Mouse (Mus musculus) forebrain, embryonic 15.5 days (tissue): ENCODE measurements around the gene Stradb. TPM values are rescaled to one million over a fixed set of nuclear protein-coding genes. Genes with fewer than 3 reads are reported as not detected.

ENCODE experiments used
- ATAC-seq: fragments of 200-750 bp; cut with Nextera tagmentation; replicated peaks from 2 replicates; pipeline ENCODE4 v1.8.0; 2017; ENCODE audit warnings: mild to moderate bottlenecking, moderate TSS enrichment, moderate library complexity
- H3K27ac ChIP-seq: fragments of 300-500 bp; sonication (generic); replicated peaks from 2 replicates; pipeline ENCODE4 v1.5.1; 2015; ENCODE audit warnings: mild to moderate bottlenecking, inconsistent platforms
- H3K27me3 ChIP-seq: fragments of 300-500 bp; sonication (generic); 2 replicates; pipeline ENCODE4 v1.6.1; 2015; ENCODE audit warnings: inconsistent platforms
- H3K36me3 ChIP-seq: fragments of 300-500 bp; sonication (generic); 2 replicates; pipeline ENCODE4 v1.6.1; 2015; ENCODE audit warnings: mild to moderate bottlenecking, inconsistent platforms
- H3K4me1 ChIP-seq: fragments of 300-500 bp; sonication (generic); 2 replicates; pipeline ENCODE4 v1.6.1; 2015; ENCODE audit warnings: inconsistent platforms
- H3K4me2 ChIP-seq: fragments of 300-500 bp; sonication (generic); replicated peaks from 2 replicates; pipeline ENCODE4 v1.6.1; 2015; ENCODE audit warnings: mild to moderate bottlenecking, inconsistent platforms
- H3K4me3 ChIP-seq: fragments of 300-500 bp; sonication (generic); 2 replicates; pipeline ENCODE4 v1.5.1; 2015; ENCODE audit warnings: mild to moderate bottlenecking, inconsistent platforms
- H3K9ac ChIP-seq: fragments of 300-500 bp; sonication (generic); replicated peaks from 2 replicates; pipeline ENCODE4 v1.6.1; 2015; ENCODE audit warnings: mild to moderate bottlenecking, inconsistent platforms
- H3K9me3 ChIP-seq: fragments of 300-500 bp; sonication (generic); 2 replicates; pipeline ENCODE4 v1.6.1; 2016; ENCODE audit warnings: inconsistent platforms
- WGBS: fragments of 180-500 bp; shearing (Covaris S2); methylation state at CpG from one replicate; pipeline ENCODE4 v1.1.7; 2015; ENCODE audit warnings: mixed read lengths; 5-methylcytosine and 5-hydroxymethylcytosine counted together
- polyA plus RNA-seq: library from polyadenylated mRNA; unstranded; fragments of >200 nt; fragmentation: Nextera tagmentation; extraction: Ambion mirVana; gene quantifications from 2 replicates; pipeline ENCODE4 v1.2.1, GENCODE M21; 2015

The Stradb gene
- polyA plus RNA-seq: 99.6 and 104 TPM in 2 replicates

DNA sequence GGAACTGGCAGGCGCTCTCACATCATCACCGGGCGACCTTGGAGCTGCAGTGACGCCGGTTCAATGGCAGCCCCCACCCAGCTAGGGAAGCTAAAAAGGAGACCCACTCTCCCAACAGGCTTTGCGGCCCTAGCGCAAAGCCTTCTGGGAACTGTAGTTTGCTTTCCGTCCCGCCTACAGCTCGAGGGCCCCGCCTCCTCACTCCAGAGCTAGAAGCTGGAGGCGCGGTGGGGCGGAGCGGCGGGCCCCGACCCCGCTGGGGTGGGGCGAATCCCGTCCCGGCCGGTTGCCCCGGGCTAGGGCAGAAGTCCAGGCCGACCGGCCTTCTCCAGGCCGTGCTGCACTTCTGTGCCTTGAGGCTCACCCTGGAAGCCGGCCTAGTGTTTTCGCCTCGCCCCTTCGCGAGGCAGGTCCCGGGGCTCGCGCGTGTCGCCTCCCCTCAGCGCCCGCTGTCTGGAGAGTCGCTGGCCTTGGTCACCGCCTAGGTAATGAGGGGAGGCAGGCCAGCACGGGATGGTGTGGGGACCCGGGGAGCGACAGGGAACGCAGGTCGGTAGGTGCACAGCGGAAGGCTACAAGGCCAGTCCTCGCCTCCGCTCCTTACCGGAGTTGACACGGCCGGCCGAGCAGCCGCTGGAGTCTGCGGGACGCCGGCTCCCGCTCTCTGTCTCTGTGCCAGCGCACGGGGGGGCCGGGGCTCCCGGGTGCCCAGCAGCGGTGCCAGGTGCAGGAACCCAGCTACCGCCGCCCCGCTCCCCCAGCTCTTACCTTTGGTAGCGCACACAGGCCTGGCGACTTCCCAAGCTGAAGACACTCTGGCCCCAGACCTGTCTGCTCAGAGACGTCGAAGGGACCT, at the start of gene Stradb, which contains the start of gene Trak2:
Stradb (plus strand) TSS at position 157 of the 856 bp plus-strand sequence.
Trak2 (minus strand) TSS at position 65 of the 856 bp plus-strand sequence.
- no peaks in the 10 kb centered on the region for H3K9me3 ChIP-seq
- H3K4me3 ChIP-seq: peak within 1 kb of the TSS; percentile 77
- peaks cover 51% of the 10 kb centered on the region for H3K4me1 ChIP-seq
- H3K27ac ChIP-seq: peak within 1 kb of the TSS; percentile 86
- 0% methylated on average over 68 of the region's 69 CpGs for WGBS
- ATAC-seq: peak; percentile 97
- peaks cover 9% of the 10 kb centered on the region; the same call in 1 of the 2 replicates for H3K36me3 ChIP-seq
- no peaks in the 10 kb centered on the region for H3K27me3 ChIP-seq
- peak within 1 kb of the TSS; percentile 81 for H3K9ac ChIP-seq
- H3K4me2 ChIP-seq: peak within 1 kb of the TSS; percentile 62

DNA sequence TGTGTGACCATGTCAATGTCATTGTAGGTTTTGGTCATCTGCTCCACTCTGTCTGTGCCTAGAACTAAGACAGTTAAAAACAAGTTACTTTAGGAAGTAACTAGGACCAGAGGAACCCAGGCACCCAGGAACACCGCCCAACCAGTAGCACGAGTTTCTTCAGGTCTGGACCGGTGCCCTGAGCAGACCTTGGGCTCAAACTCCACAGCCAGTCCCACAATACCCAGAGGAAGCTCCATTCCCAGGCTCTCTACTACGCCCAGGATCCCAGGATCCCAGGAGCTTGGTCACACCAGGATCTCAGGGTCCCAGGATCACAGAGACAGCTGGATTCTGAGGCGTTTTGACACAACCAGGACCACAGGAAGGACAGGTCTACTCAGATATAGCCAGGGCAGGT, 46.7 kb upstream of the Stradb start:
- H3K27ac ChIP-seq: no peak overlapping the region
- no peak overlapping the region for H3K4me3 ChIP-seq
- no peaks in the 10 kb centered on the region for H3K4me1 ChIP-seq
- H3K9ac ChIP-seq: no peak overlapping the region
- 93% methylated on average over 5 of the region's 5 CpGs for WGBS
- peaks cover 19% of the 10 kb centered on the region for H3K36me3 ChIP-seq
- H3K9me3 ChIP-seq: no peaks in the 10 kb centered on the region
- no peaks in the 10 kb centered on the region for H3K27me3 ChIP-seq
- no peak overlapping the region for H3K4me2 ChIP-seq
- ATAC-seq: no peak

DNA sequence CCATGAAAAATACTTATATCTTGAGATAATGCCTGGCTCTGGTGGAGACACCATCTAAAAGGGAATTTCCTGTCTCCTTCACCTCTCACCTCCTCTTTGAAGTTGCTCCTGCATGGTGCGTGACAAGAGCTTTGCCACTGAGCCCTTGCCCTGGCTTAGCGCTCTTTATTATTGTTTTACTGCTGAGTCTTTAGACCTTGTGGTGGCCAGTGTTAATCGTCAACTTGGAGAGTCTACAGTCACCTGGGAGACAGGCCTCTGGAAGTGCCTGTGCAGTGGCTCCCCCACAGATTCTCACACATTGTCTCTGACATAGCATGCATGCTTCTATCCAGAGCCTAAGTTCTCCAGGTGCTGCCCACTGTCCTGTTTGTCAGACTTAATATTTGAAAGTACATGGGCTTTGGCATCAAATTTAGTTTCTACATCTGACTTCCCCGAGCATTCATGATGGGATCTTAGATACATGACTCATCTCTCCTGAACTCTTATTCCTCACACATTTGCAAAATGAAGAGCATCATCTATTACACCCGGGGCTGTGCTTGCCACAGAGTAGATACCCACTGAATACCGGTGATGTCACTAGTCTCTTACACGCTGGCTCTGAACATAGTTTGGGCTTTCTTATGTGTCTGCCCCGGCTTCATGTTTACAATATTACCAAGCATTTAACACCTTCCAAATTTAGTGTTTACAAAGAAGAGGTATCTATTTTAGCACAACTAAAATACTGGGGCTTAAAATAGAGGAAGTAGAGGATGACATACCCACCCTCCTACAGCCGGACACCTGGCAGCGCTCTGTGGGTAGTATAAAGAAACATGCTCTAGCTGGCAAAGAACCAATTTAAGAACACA, 36.3 kb upstream of the Stradb start:
- Histone ChIP-seq H3K4me2 (no peak overlapping the region), H3K4me1 (no peaks in the 10 kb centered on the region), H3K9ac (no peak overlapping the region), H3K27ac (no peak overlapping the region), H3K36me3 (peaks cover 13% of the 10 kb centered on the region), H3K9me3 (no peaks in the 10 kb centered on the region), H3K4me3 (no peak overlapping the region), H3K27me3 (no peaks in the 10 kb centered on the region)
- ATAC-seq: no peak
- WGBS: 96% methylated on average over 10 of the region's 10 CpGs

DNA sequence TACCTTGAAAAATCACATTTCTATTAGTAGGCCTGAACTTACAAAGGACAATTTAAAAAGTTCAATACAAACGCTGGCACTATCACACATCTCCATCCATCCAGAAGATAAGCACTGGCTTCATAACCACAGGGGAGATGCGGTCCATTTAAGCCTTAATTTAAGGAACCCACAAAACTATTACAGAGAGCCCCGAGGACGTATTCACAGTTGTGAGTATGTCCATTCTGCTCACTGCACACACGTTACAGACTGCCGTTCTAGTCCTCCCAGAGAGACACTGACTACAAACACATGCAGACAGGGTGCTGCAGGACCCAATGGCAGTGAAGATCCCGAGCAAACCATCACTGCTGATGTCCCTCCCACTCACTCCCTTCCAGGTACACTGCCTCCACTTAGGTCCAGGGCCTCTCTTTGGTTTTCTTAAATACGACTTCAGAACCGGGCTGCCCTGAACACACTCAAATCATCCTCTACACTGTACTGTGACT, 35.7 kb upstream of the Stradb start:
- Histone ChIP-seq H3K27me3 (no peaks in the 10 kb centered on the region), H3K36me3 (peaks cover 13% of the 10 kb centered on the region), H3K4me2 (no peak overlapping the region), H3K9me3 (no peaks in the 10 kb centered on the region), H3K4me1 (no peaks in the 10 kb centered on the region), H3K9ac (no peak overlapping the region), H3K27ac (no peak overlapping the region), H3K4me3 (no peak overlapping the region)
- no peak for ATAC-seq
- WGBS: 97% methylated on average over 9 of the region's 9 CpGs

DNA sequence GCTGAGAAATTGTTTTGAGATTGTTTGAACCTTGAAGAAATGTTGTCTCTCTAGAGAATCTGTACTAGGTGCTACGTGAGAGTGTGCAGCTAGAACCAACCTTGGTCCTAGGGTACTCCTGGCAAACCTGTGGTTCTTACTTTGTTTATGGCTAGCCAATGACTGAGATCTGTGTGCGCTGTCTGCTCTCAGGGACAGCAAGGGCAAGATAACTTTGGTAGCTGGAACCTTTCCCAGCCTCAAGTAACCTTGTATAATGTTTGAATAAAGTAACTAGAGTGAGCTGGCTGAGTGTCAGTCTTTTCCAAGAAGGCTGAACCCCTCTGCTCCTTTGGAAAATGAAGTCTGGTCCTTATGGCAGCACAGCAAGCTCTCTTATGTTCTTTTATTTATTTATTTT, 27.8 kb upstream of the Stradb start:
- no peak overlapping the region for H3K27ac ChIP-seq
- H3K36me3 ChIP-seq: peaks cover 21% of the 10 kb centered on the region
- no peak overlapping the region for H3K4me3 ChIP-seq
- H3K27me3 ChIP-seq: no peaks in the 10 kb centered on the region
- no peak for ATAC-seq
- 98% methylated on average over 2 of the region's 2 CpGs for WGBS
- no peaks in the 10 kb centered on the region for H3K9me3 ChIP-seq
- H3K9ac ChIP-seq: no peak overlapping the region
- H3K4me2 ChIP-seq: no peak overlapping the region
- H3K4me1 ChIP-seq: no peaks in the 10 kb centered on the region

DNA sequence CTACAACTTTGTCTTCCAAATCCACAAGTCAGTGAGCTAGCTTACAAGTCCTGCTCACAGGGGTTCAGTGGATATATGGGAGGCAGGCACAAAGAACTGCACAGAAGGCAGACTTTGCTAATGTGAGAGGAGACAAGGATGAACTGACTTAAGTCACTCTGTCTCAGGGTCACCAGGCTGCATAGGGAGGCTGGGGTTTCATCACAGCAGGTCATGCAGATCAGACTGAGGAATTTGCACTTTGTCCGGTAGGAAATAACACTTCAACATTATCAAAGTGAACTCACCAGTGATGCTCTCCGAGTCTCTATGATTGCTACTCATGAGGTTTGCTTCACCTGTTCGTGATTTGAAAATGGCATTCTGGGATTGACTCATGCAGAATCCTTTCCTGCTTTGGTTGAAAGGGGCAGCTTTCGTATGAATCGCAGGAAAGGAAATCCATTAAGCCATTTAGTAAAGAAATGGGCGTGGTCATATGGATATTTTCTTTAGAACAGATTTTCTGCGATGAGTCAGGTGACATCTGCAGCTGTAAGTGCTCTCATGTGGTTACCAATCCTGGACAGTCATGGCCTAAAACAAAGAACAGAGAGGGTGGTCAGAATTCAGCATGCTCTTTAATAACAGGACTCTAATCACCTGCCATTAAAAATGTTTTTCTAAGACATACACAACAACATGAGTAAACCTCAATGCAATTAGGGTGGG, 27.2 kb upstream of the Stradb start:
- Histone ChIP-seq H3K27me3 (no peaks in the 10 kb centered on the region), H3K9ac (no peak overlapping the region), H3K9me3 (no peaks in the 10 kb centered on the region), H3K4me3 (no peak overlapping the region), H3K4me1 (no peaks in the 10 kb centered on the region), H3K4me2 (no peak overlapping the region), H3K36me3 (peaks cover 21% of the 10 kb centered on the region), H3K27ac (no peak overlapping the region)
- ATAC-seq: no peak
- WGBS: 93% methylated on average over 7 of the region's 7 CpGs

DNA sequence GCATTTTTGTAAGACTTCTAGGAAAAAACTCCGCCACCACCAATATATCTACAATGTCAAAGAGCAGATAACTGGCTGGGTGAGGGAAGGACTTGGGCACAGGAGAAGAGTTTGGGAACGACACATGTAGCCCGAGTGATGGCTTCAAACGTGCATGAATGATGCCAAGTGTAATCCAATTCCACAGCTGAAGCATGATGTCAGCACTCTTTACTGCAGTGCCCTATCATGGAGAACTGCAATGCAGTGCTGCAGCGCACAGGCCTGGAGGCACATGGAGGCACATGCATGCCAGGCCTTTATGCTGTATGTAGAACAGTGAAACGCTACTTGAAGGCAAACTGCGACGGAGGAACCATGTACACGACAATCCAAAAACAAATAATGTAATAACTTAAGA, 26.6 kb upstream of the Stradb start:
- no peak overlapping the region for H3K4me2 ChIP-seq
- no peak overlapping the region for H3K27ac ChIP-seq
- H3K4me1 ChIP-seq: no peaks in the 10 kb centered on the region
- no peaks in the 10 kb centered on the region for H3K27me3 ChIP-seq
- no peaks in the 10 kb centered on the region for H3K9me3 ChIP-seq
- H3K36me3 ChIP-seq: peaks cover 21% of the 10 kb centered on the region
- ATAC-seq: no peak
- 93% methylated on average over 9 of the region's 9 CpGs for WGBS
- no peak overlapping the region for H3K4me3 ChIP-seq
- H3K9ac ChIP-seq: no peak overlapping the region

DNA sequence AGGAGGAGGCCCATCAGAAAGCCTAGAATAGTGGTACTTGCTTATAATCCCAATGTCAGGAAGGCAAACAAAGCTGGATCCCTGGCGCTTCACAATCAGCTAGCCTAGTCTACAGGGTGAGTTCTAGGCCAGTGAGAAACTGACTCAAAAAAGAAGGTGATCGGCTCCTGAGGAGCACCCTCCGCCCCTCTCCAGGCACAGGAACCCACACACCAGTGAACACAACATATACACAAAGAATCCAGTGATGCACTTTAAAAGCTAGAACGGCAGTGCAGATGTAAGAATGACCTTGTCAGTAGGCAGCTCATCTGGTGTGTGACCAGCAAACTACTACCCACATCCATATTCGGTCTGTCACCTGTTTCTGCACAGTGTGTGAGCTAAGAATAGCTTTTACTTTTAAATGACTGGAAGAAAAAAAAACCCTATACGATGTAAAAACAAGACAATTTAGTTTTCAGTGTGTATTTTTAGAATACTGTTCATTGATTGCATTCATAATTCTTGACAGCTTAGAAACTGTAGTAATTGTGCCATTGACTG, 23.7 kb upstream of the Stradb start:
- H3K4me3 ChIP-seq: no peak overlapping the region
- H3K27me3 ChIP-seq: no peaks in the 10 kb centered on the region
- H3K9ac ChIP-seq: no peak overlapping the region
- H3K4me1 ChIP-seq: no peaks in the 10 kb centered on the region
- 90% methylated on average over 6 of the region's 6 CpGs for WGBS
- no peak overlapping the region for H3K27ac ChIP-seq
- no peak for ATAC-seq
- H3K9me3 ChIP-seq: no peaks in the 10 kb centered on the region
- peaks cover 17% of the 10 kb centered on the region for H3K36me3 ChIP-seq
- no peak overlapping the region for H3K4me2 ChIP-seq

DNA sequence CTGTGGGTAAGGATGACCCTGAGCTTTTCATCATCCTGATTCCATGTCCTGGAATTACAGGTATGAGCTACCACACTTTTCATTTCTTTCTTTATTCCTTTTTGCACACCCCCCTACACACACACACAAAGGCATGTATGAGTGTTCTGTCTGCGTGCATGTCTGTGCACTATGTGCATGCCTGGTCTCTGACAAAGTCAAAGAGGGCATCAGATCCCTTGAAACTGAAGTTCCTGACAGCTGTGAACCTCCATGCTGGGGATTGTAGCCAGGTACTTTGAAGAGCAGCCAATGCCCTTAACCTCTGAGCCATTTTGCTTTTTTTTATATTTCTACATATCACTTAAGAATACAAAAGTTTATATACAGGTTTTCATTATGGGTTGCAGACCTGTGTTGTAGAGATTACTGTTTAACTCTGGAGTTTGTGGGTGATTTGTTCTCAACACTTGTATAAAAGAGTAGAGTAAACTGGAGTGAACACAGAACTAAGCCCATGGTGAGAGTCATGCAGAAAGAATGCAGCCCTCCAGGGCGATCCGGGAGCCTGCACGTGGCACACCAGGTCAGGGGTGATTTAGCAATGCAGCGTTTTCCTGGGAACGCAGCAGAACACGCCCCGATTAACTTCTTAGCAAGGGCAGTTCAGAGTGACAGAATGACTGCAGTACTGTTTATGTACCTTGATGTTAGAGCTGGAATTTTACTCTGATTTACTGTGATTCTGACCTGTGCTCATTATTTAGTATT, 22.2 kb upstream of the Stradb start:
- Histone ChIP-seq H3K27me3 (no peaks in the 10 kb centered on the region), H3K4me3 (no peak overlapping the region), H3K36me3 (peaks cover 3% of the 10 kb centered on the region), H3K4me1 (no peaks in the 10 kb centered on the region), H3K9ac (no peak overlapping the region), H3K4me2 (no peak overlapping the region), H3K9me3 (no peaks in the 10 kb centered on the region), H3K27ac (no peak overlapping the region)
- 36% methylated on average over 8 of the region's 8 CpGs for WGBS
- ATAC-seq: no peak

DNA sequence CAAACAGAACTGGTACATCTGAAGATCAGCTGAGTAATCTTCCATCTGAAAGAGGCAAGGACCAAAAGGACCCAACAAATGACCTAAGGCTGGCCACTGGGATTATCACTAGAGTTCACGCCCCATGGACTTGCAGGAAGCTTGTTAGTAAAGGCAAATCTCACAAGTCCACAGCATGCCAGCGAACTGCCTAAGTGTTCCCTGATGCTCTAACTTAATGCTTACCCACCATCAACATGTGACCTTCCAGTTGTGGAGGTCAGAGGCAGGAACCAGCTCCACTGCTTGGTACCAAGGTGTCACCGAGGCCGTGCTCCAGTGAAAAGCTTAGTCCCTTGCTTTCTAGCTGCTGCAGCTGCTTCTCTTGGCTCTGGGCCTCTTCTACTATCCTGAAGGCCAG, 21.5 kb upstream of the Stradb start:
- no peaks in the 10 kb centered on the region for H3K4me1 ChIP-seq
- ATAC-seq: no peak
- H3K27ac ChIP-seq: no peak overlapping the region
- WGBS: 75% methylated on average over 4 of the region's 4 CpGs
- no peak overlapping the region for H3K4me3 ChIP-seq
- H3K9me3 ChIP-seq: no peaks in the 10 kb centered on the region
- H3K4me2 ChIP-seq: no peak overlapping the region
- no peak overlapping the region for H3K9ac ChIP-seq
- no peaks in the 10 kb centered on the region for H3K27me3 ChIP-seq
- no peaks in the 10 kb centered on the region for H3K36me3 ChIP-seq

DNA sequence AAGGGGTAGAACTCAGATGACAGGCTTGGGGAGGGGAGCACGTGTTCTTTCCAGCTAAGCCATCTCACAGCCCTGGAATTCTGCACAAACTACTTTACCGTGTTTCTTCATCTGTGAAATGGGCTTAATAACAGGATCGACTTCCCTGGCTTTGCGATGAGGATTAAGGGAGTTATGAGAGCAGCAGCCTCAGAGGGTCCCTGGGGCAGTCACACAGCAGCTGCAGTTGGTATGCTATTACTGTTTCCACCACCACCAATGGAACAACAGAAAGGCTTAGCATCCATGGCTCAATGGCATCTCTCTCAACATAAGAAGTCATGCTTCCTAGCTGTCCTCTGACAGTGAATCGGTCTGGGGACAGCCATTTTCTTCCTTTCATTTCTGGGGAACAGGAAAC, 20.8 kb upstream of the Stradb start:
- H3K4me3 ChIP-seq: no peak overlapping the region
- H3K9me3 ChIP-seq: no peaks in the 10 kb centered on the region
- no peaks in the 10 kb centered on the region for H3K4me1 ChIP-seq
- no peaks in the 10 kb centered on the region for H3K27me3 ChIP-seq
- no peak for ATAC-seq
- no peak overlapping the region for H3K27ac ChIP-seq
- no peak overlapping the region for H3K4me2 ChIP-seq
- no peak overlapping the region for H3K9ac ChIP-seq
- 74% methylated on average over 5 of the region's 5 CpGs for WGBS
- H3K36me3 ChIP-seq: no peaks in the 10 kb centered on the region
